Mouse (Mus musculus) brain, embryonic 14.5 days (tissue): ENCODE data around the gene Nlgn2.

ENCODE experiments used
- CTCF ChIP-seq: fragments of 200-500 bp; IDR thresholded peaks from 2 replicates; pipeline ENCODE4 v1.5.1; 2012; ENCODE audit warnings: inconsistent platforms, mild to moderate bottlenecking, moderate library complexity, borderline replicate concordance; ENCODE audit not compliant: insufficient read depth, insufficient read length; ENCODE audit errors: extremely low read depth
- POLR2A ChIP-seq: fragments of 200-500 bp; IDR thresholded peaks from 2 replicates; pipeline ENCODE4 v1.6.1; 2012; ENCODE audit warnings: mild to moderate bottlenecking, inconsistent platforms, borderline replicate concordance; ENCODE audit not compliant: poor library complexity, insufficient read depth, insufficient read length, severe bottlenecking; ENCODE audit errors: extremely low read depth

DNA sequence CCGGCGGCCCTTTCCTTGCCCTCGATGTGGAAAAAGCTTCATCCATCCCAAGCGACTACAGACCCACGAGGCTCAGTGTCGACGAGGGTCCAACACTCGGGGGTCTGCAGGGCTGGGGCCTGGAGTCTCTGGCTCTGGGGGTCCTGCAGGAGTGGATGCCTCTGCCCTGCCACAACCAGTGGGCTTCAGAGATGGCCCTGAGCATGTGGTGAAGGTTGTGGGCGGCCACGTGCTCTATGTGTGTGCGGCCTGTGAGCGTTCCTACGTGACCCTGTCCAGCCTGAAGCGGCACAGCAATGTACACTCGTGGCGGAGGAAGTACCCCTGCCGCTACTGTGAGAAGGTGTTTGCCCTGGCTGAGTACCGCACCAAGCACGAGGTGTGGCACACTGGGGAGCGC, 61.1 kb downstream of the Nlgn2 start:
- TF ChIP-seq CTCF (no peak), POLR2A (no peak)
